Mouse (Mus musculus) lung, adult 2 months (tissue): Measurements from ENCODE around the gene Myl6.

Experiments
- CTCF ChIP-seq: fragments of 200-500 bp; IDR thresholded peaks from 2 replicates; pipeline ENCODE4 v1.5.1; 2011; ENCODE audit warnings: mild to moderate bottlenecking, low read length, control low read depth; ENCODE audit not compliant: insufficient read depth
- POLR2A ChIP-seq: fragments of 200-500 bp; IDR thresholded peaks from 2 replicates; pipeline ENCODE4 v1.6.1; 2011; ENCODE audit warnings: low read depth, mild to moderate bottlenecking, control low read depth, low read length, borderline replicate concordance; ENCODE audit errors: extremely low read depth

GRCm38 (mm10) chr10:128495903-128496302 is 2.0 kb upstream of the Myl6 start:
- TF ChIP-seq POLR2A, result no peak
- TF ChIP-seq CTCF, result no peak
